Mouse (Mus musculus) hindbrain, embryonic 15.5 days (tissue): Measurements from ENCODE around the gene Usp53. TPM values are rescaled to one million over a fixed set of nuclear protein-coding genes. Genes with fewer than 3 reads are reported as not detected.
"Not testable (repeated sequence)": the region's sequence is repeated elsewhere in the genome, so short reads cannot be mapped to it uniquely, and the experiment has no call there.

Source experiments
- ATAC-seq: fragments of 200-750 bp; cut with Nextera tagmentation; 2 replicates; pipeline ENCODE4 v1.8.0; 2017; ENCODE audit warnings: low read depth, moderate number of reproducible peaks, moderate TSS enrichment; ENCODE audit not compliant: low FRiP score
- H3K27ac ChIP-seq: fragments of 300-500 bp; sonication (generic); replicated peaks from 2 replicates; pipeline ENCODE4 v1.5.1; 2015; ENCODE audit warnings: mild to moderate bottlenecking, inconsistent platforms
- H3K27me3 ChIP-seq: fragments of 300-500 bp; sonication (generic); 2 replicates; pipeline ENCODE4 v1.6.1; 2015; ENCODE audit warnings: control low read depth, inconsistent platforms
- H3K36me3 ChIP-seq: fragments of 300-500 bp; sonication (generic); 2 replicates; pipeline ENCODE4 v1.6.1; 2015; ENCODE audit warnings: control low read depth, inconsistent platforms
- H3K4me1 ChIP-seq: fragments of 300-500 bp; sonication (generic); replicated peaks from 2 replicates; pipeline ENCODE4 v1.6.1; 2015; ENCODE audit warnings: control low read depth, inconsistent platforms
- H3K4me2 ChIP-seq: fragments of 300-500 bp; sonication (generic); 2 replicates; pipeline ENCODE4 v1.6.1; 2015; ENCODE audit warnings: moderate library complexity, mild to moderate bottlenecking, inconsistent platforms
- H3K4me3 ChIP-seq: fragments of 300-500 bp; sonication (generic); 2 replicates; pipeline ENCODE4 v1.5.1; 2015; ENCODE audit warnings: mild to moderate bottlenecking, inconsistent platforms
- H3K9ac ChIP-seq: fragments of 300-500 bp; sonication (generic); 2 replicates; pipeline ENCODE4 v1.6.1; 2015; ENCODE audit warnings: inconsistent platforms
- H3K9me3 ChIP-seq: fragments of 300-500 bp; sonication (generic); 2 replicates; pipeline ENCODE4 v1.6.1; 2016; ENCODE audit warnings: control low read depth, inconsistent platforms
- WGBS: fragments of 180-500 bp; shearing (Covaris S2); methylation state at CpG from one replicate; pipeline ENCODE4 v1.1.7; 2015; 5-methylcytosine and 5-hydroxymethylcytosine counted together
- polyA plus RNA-seq: library from polyadenylated mRNA; unstranded; fragments of >200 nt; fragmentation: Nextera tagmentation; extraction: Ambion mirVana; gene quantifications from 2 replicates; pipeline ENCODE4 v1.2.1, GENCODE M21; 2015

The Usp53 gene
- polyA plus RNA-seq, 1 experiment from 2014 or later: 8.6 TPM

DNA sequence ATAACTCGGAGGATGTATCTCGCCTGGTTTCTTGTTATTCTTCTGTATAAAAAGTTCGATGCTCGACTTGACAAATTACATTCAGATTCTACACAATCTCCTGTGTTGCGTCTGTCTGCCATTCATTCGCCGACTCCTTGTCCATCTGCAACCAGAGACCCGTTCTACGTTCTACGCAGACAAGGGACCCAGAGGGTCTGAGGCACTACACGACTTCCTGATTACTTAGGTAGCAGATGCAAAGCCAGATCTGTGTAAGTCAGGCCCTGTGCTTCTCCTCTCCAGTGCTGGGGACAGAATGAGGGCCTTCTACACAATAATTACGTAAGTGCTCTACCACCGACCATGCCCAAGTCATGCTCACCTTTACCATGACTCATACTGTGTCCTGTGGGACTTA is 47.1 kb downstream of the Usp53 start:
- not testable (repeated sequence) for ATAC-seq, H3K4me2 ChIP-seq, H3K4me3 ChIP-seq, H3K9ac ChIP-seq, H3K27ac ChIP-seq, H3K36me3 ChIP-seq, H3K27me3 ChIP-seq, H3K4me1 ChIP-seq, H3K9me3 ChIP-seq
- 79% methylated on average over 13 of the region's 13 CpGs for WGBS

DNA sequence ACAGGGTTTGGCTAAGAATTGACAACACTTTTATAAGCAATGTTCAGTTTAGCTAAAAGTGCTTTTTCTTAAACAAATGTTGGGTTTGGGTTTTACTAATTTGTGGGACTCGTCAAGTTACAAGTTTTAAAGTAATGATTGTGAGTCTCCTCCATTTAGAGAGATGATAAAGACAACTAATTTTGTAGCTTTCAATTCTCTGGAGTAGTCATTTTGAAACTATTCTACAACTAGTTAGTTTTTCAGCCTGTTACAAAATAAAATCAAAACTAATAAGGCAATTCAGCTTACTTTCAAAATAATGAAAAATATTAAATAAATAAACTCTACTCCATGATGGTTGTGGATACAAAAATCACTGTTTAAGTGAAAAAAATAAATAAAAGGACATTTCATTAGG is 51.8 kb downstream of the Usp53 start:
- H3K9ac ChIP-seq: no peak overlapping the region
- no peak overlapping the region for H3K27ac ChIP-seq
- no peaks in the 10 kb centered on the region for H3K27me3 ChIP-seq
- H3K4me2 ChIP-seq: no peak overlapping the region
- no peaks in the 10 kb centered on the region for H3K9me3 ChIP-seq
- no peak for ATAC-seq
- H3K4me1 ChIP-seq: no peaks in the 10 kb centered on the region
- 86% methylated on average over 1 of the region's 1 CpGs for WGBS
- H3K36me3 ChIP-seq: peaks cover 9% of the 10 kb centered on the region; the same call in 1 of the 2 replicates
- H3K4me3 ChIP-seq: no peak overlapping the region

DNA sequence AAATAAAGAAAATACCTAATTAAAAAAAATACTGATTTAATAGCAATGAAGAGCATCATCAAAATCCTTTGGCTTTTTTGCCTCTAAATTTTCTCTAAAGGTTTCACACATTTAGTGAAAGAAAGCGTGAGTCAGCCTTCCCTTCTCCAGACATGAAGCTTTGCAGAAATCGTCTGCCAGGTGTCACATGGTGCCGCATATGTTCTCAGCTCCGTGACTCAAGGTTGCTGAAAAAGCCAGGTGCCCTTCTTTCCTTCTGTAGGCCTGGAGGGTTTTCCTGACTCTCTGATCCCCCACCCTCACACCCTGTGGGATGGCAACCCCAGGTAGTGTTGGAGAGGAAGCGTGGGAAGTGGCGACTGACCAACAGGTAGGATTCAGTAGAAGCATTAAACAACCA is 54.6 kb downstream of the Usp53 start:
- Histone ChIP-seq H3K4me1 (peaks cover 11% of the 10 kb centered on the region), H3K36me3 (peaks cover 9% of the 10 kb centered on the region; the same call in 1 of the 2 replicates), H3K9ac (no peak overlapping the region), H3K4me3 (no peak overlapping the region), H3K27ac (no peak overlapping the region), H3K9me3 (no peaks in the 10 kb centered on the region), H3K4me2 (no peak overlapping the region), H3K27me3 (no peaks in the 10 kb centered on the region)
- no peak for ATAC-seq
- 92% methylated on average over 6 of the region's 6 CpGs for WGBS

DNA sequence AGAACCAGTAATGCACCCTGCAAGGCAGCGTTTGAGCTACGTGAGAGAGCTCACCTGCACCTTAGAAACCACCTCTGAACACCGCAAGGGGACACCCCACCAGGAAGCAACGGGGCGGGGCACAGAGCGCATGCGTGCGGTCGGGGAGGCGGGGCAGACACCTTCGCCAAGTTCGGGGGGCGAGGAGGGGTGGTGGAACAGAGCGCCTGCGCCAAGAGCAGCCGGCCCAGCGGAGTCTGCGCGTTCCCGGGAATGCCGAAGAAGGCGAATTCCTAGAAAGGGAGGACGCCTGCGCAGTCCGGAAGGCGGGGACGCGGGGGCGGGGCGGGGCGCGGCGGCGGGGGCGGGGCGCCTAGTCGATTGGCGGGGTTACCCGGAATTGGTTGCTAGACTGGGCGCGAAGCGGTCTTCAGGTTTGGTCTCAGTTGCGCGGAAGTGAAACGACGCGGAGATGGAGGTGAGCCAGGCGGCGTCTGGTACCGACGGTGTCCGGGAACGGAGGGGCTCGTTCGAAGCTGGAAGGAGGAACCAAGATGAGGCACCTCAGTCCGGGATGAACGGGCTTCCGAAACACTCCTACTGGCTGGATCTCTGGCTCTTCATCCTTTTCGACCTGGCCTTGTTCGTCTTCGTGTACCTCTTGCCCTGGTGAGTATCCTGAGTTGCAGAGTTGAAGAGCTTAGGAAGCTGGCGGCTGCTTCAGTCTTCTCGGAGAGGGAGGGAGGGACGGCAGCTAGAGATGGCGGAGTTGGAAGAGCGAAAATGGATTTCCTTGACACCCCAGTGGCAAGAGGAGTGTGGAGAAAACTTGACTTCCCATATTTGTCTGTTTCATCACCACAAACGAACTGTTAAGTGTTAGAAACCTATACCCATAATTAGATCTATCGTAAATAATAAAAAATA is 60.0 kb downstream of the Usp53 start, which contains the start of gene 1810037I17Rik:
1810037I17Rik (plus strand) TSS at position 195 of the 906 bp plus-strand sequence.
- under 1% methylated on average over 68 of the region's 68 CpGs for WGBS
- Histone ChIP-seq H3K27me3 (no peaks in the 10 kb centered on the region), H3K4me3 (peak within 1 kb of the TSS; percentile 65), H3K9me3 (no peaks in the 10 kb centered on the region), H3K4me2 (peak within 1 kb of the TSS; percentile 74), H3K4me1 (peaks cover 11% of the 10 kb centered on the region), H3K36me3 (no peaks in the 10 kb centered on the region), H3K9ac (peak within 1 kb of the TSS; percentile 64), H3K27ac (peak within 1 kb of the TSS; percentile 84)
- peak; percentile 100 for ATAC-seq

DNA sequence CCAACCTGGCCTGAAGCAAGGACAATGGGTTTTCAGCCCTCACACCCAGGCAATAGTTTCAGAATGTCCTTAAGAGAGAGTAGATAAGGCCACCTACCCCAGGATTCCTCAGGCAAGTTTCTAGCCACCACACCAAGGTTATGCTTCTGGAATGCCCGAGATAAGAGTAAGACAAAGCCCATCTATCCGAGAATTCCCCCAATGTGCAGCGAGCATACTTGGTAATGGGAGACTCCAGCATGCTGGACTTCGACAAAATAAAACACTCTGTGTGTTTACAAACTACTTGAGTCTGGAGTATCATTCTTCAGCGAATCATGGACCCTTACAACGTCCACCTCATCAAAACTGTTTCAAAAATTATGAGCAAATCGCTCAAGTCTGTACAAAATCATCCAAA is 61.2 kb downstream of the Usp53 start:
- Histone ChIP-seq H3K4me3 (no peak overlapping the region), H3K27ac (no peak overlapping the region)
- 74% methylated on average over 7 of the region's 7 CpGs for WGBS

DNA sequence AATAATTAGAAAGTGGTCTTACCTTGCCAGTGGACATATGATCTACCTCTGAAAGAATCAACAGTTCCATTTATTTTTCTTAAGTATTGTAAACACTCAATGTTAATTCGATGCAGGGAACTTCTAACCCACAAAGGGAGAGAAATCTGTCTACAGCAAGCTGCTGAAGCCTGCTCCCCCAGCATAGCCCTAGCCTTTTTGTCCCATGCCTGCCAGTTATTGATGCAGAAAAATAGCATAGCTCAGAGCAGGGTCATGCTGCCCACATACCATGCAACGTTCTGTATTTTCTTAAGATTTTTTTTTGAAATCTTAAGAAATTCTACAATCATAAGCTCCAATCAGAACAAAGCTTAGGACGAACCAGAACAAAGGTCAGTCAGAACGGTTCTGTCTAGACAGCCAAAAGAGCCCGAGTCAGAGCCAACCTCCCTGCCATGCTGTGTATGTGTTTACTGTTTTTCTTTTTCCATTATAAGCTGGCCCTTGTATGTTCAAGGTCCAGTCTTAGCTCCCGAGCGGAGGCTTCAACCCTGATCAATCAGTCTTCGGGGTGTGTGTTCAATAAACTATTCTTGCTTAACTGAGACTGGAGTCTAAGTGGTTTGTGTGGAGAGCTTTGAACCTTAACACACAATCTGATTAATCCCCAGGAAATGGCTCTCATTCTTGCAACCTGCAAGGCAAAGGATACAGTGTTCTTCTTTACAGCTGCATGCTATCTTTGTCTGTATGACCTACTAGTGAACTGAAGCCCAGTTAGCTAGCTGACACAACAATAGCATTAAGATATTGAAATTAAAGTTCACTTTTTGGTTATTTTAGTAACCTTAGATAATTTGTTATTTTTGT is 62.4 kb downstream of the Usp53 start:
- Histone ChIP-seq H3K4me2 (no peak overlapping the region), H3K27ac (no peak overlapping the region), H3K9me3 (no peaks in the 10 kb centered on the region), H3K27me3 (no peaks in the 10 kb centered on the region), H3K36me3 (no peaks in the 10 kb centered on the region), H3K9ac (no peak overlapping the region), H3K4me3 (no peak overlapping the region), H3K4me1 (peaks cover 11% of the 10 kb centered on the region)
- WGBS: 85% methylated on average over 8 of the region's 8 CpGs
- no peak for ATAC-seq

More for the DNA sequence above, 61.2 kb downstream of the Usp53 start:
- Histone ChIP-seq H3K9ac (no peak overlapping the region), H3K9me3 (no peaks in the 10 kb centered on the region), H3K4me1 (peaks cover 11% of the 10 kb centered on the region), H3K4me2 (peak overlapping the region; percentile 74; the same call in 1 of the 2 replicates), H3K36me3 (no peaks in the 10 kb centered on the region), H3K27me3 (no peaks in the 10 kb centered on the region)
- no peak for ATAC-seq

DNA sequence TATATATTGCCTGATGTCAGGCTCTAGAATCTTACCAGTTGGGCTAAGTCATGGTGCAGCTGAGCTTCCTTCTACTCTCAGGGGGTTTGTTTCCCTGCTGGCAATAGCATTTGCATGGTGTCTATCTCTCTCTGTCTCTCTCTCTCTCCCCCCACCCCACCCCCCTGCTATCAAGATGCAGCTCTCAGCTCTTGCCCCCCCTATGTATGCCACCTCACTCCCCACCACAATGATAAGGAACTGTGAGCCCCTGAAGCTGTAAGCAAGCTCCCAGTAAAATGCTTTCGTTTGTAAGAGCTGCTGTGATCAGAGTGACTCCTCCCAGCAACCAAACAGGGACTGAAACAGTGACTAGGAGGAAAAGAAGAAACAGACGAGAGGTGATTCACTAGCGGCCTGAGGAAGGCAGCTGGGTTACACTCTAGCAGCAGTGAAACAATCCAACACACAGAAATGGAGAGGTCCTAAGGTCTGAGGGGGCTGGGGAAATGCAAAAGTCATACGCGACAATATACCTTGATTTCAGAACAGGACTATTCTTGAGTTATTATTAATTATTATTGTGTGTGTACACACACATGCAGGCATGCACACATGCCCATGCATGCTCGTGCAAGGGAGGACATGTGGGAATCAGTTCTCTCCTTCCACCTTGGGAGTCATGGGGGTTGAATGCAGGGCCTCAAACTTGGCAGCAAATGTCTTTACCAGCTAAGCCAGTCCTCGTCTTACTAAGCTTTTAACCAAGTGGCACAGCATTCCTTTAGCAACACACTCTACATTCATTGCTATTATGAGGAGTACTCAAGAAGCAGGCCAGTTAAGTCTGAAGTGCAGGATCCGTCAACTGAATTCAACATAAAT is 63.5 kb downstream of the Usp53 start:
- Histone ChIP-seq H3K9me3 (no peaks in the 10 kb centered on the region), H3K9ac (no peak overlapping the region), H3K4me1 (peaks cover 7% of the 10 kb centered on the region), H3K27ac (no peak overlapping the region), H3K4me3 (no peak overlapping the region), H3K4me2 (no peak overlapping the region), H3K27me3 (no peaks in the 10 kb centered on the region), H3K36me3 (no peaks in the 10 kb centered on the region)
- 72% methylated on average over 8 of the region's 8 CpGs for WGBS
- no peak for ATAC-seq

DNA sequence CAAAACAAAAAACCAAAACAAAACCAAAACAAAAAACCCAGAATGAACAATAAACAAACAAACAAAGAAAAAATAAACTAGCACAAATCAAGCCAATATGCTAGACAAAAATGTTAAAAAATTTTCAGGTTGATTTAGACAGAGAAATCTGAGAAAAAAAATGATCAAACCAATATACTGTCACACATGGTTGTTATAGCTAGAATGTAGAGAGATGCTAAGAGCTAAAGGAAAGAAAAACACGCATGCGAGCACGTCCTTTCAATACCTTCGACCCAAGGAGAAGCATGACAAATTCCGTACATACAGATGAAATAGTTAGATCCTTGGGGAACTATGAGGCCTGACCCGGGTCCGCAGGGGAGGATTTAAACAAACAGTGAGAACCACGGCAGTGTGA is 65.0 kb downstream of the Usp53 start, which contains the start of gene Gm10959:
Gm10959 (minus strand) TSS at position 101 of the 400 bp plus-strand sequence.
- Histone ChIP-seq H3K27me3 (no peaks in the 10 kb centered on the region), H3K36me3 (no peaks in the 10 kb centered on the region), H3K4me3 (no peak within 1 kb of the TSS), H3K27ac (no peak within 1 kb of the TSS), H3K4me2 (no peak within 1 kb of the TSS), H3K9ac (no peak within 1 kb of the TSS), H3K4me1 (no peaks in the 10 kb centered on the region), H3K9me3 (no peaks in the 10 kb centered on the region)
- 78% methylated on average over 8 of the region's 8 CpGs for WGBS
- no peak for ATAC-seq

DNA sequence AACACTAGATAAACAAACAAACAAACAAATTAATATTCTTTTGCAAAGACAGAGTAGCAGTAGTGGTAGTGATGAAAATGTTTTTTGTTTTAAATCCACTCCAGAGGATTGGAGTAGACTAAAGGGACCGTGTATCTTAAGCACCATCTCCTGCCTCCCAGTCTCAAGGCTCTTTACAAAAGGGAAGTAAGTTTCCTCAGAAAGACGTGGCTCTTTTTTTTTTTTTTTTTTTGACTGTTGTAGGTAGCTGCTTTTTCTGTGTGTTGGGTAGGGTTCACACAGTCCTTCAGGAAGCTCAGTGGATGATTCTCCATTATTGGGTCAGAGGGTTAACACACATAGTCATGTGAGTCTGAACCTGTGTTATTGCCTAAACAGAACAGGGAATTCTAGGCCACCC is 65.6 kb downstream of the Usp53 start:
- Histone ChIP-seq H3K27ac (no peak overlapping the region), H3K36me3 (no peaks in the 10 kb centered on the region), H3K9me3 (no peaks in the 10 kb centered on the region), H3K4me3 (no peak overlapping the region), H3K4me1 (no peaks in the 10 kb centered on the region), H3K9ac (no peak overlapping the region), H3K4me2 (no peak overlapping the region), H3K27me3 (no peaks in the 10 kb centered on the region)
- no peak for ATAC-seq
- WGBS: 85% methylated on average over 2 of the region's 2 CpGs

DNA sequence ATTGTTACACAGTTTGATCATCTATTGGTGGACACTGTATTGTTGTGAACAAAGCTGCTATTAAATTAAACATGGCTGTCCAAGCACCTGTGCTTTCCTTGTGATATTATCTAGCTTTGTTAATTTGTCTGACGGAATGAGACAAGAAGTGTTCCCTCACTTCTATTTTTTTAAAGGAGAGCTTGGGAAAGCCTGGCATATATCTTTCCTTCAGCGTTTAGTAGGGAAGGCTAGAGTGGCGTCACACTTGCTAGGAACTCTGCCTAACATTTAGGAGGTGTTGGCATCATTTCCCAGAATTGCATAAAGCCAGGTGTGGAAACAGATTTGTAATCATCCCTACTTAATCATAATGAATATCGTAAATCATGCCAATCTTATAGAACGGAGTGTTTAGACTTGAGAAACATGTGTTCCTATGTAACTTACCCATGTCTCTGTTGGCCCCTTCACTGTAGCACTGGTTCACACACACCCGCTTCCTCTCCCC is 68.1 kb downstream of the Usp53 start:
- H3K9me3 ChIP-seq: no peaks in the 10 kb centered on the region

DNA sequence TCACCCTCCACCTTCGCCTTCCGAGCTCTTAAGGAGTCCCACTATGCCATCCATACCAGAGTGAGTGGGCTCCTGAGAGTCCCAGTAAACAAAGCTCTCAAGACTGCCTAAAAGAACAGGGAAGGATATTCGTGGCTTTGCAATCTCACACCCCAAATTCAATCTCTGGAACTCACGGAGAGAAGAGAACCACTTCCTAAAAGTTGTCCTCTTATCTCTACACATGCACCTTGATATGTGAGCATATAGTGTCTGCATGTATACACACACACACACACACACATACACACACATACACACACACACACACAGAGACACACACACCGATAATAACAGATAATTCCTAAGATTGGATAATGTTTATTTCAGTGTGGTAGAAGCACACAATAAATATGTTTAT is 68.8 kb downstream of the Usp53 start:
- no peak overlapping the region for H3K4me2 ChIP-seq
- H3K4me1 ChIP-seq: no peaks in the 10 kb centered on the region
- H3K9me3 ChIP-seq: no peaks in the 10 kb centered on the region
- no peaks in the 10 kb centered on the region for H3K36me3 ChIP-seq
- 83% methylated on average over 5 of the region's 5 CpGs for WGBS
- ATAC-seq: no peak
- no peak overlapping the region for H3K9ac ChIP-seq
- H3K27ac ChIP-seq: no peak overlapping the region
- no peak overlapping the region for H3K4me3 ChIP-seq
- H3K27me3 ChIP-seq: no peaks in the 10 kb centered on the region

More for the DNA sequence above, 68.1 kb downstream of the Usp53 start:
- no peaks in the 10 kb centered on the region for H3K4me1 ChIP-seq
- ATAC-seq: no peak
- 89% methylated on average over 6 of the region's 6 CpGs for WGBS
- H3K9ac ChIP-seq: no peak overlapping the region
- H3K27me3 ChIP-seq: no peaks in the 10 kb centered on the region
- H3K27ac ChIP-seq: no peak overlapping the region
- H3K4me2 ChIP-seq: no peak overlapping the region
- H3K4me3 ChIP-seq: no peak overlapping the region
- no peaks in the 10 kb centered on the region for H3K36me3 ChIP-seq
